Mouse (Mus musculus) retina, embryonic 14.5 days (tissue): ENCODE measurements around the gene Rab26.

Experiments used
- DNase-seq: peaks from one replicate; pipeline ENCODE4 v3.0.0-alpha.2; 2015; ENCODE audit warnings: low spot score

Rab26 gene

DNA sequence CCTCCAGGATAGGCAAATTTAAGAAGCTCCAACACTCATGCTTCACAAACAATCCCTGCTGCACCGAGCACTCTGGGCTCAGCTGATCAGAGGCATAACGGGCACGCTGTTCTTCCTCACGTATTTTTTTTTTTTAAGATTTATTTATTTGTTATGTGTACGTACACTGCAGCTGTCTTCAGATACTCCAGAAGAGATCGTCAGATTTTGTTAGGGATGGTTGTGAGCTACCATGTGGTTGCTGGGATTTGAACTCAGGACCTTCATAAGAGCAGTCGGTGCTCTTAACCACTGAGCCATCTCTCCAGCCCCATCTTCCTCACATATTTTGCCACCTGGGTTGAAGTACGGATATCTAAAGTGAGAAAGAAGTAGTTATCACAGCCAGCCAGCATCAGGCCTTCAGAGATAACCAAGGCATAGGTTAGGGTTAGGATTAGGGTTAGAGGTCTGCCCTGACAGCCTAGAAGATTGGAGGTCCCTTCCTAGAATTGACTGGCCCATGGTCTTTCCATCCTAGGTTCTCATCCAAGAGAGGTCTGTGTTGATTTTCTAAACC, at the start of gene Rab26:
TSS of gene Rab26 (minus strand) at position 51 of the 559 bp plus-strand sequence.
- DNase-seq: no peak

DNA sequence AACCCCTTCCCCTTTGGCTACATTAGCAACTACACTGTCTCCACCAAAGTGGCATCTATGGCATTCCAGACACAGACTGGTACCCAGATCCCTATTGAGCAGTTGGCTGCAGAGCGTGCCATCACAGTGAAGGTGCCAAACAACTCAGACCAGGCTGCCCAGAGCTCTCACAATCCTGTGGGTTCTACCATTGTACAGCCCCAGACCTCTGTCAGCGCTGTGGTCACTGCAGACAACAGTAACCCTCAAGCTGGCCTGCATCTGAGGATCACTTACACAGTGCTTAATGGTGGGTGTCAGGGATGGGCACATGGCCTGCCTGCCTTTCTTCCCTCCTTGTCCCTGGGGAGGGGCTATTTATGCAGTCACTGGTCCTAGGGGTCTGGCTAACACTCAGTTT, 46.3 kb upstream of the Rab26 start:
- DNase-seq: no peak

GRCm38 (mm10) chr17:24579532-24579931, 45.5 kb upstream of the Rab26 start:
- DNase-seq: no peak

GRCm38 (mm10) chr17:24573811-24574210, 39.8 kb upstream of the Rab26 start:
- no peak for DNase-seq

DNA sequence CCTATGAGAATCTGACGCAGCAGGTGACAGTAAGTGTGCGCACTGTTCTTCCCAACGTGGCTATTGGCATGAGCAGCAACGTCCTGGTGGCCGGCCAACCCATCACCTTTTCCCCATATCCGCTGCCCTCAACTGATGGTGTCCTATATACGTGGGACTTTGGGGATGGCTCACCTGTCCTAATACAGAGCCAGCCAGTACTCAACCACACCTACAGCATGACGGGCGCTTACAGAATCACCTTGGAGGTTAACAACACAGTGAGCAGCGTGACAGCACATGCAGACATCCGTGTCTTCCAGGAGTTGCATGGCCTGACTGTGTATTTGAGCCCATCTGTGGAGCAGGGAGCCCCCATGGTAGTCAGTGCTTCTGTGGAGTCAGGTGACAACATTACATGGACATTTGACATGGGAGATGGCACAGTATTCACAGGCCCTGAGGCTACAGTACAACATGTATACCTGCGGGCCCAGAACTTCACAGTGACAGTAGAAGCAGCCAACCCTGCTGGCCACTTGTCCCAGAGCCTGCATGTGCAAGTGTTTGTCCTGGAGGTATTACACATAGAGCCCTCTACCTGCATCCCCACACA, 38.7 kb upstream of the Rab26 start:
- DNase-seq: no peak

- no peak for DNase-seq
These were observed 35.8 kb upstream of the Rab26 start for GRCm38 (mm10) chr17:24569837-24570236.

- DNase-seq: no peak
These were observed 33.2 kb upstream of the Rab26 start for GRCm38 (mm10) chr17:24567034-24567779.

GRCm38 (mm10) chr17:24565792-24566191, 31.8 kb upstream of the Rab26 start:
- DNase-seq: no peak

DNA sequence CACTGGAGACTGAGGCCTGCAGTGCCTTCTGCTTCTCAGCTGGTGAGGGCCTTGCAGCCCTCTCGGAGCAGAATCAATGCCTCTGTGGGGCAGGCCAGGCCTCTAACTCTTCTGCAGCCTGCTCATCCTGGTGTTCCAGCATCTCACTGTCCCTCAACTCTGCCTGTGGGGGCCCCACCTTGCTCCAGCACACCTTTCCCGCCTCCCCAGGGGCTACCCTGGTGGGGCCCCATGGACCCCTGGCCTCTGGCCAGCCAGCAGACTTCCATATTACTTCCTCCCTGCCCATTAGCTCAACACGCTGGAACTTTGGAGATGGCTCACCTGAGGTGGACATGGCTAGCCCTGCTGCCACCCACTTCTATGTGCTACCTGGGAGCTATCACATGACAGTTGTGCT, 31.1 kb upstream of the Rab26 start:
- DNase-seq: no peak

DNA sequence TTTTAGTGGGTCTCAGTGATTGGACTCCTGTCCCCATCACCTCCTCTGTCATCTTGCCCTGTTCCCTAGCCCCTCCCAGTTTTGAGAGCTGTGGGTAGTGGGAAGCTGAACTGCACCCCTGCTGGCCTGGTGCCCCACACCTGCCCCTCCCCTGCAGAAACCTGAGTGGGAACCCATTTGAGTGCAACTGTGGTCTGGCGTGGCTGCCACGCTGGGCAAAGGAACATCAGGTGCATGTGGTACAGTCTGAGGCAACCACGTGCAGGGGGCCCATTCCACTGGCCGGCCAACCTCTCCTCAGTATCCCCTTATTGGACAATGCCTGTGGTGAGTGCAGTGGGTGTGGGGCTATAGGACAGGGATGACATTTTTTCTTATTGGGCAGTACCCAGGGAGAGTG, 30.4 kb upstream of the Rab26 start:
- no peak for DNase-seq

DNA sequence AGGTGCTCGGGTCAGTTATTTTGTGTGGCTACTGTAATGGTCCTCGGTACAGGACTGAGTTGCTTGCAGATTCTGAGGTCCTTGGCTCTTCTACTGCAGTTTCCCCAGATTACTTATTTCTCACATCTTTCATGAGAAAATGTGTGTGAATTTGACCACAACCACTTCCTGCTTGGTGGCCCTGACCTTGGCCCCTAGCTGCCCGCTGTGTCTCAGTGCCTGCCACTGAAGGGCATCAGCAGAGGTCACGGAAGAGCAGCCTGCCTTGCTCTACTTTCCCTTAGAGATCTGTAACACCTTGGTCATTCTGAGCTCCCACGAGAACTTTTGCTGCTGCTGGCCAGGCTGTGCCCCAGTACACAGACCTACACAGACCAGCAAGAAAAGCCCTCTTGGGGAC, 29.6 kb upstream of the Rab26 start:
- no peak for DNase-seq

GRCm38 (mm10) chr17:24561592-24561991, 27.6 kb upstream of the Rab26 start:
- DNase-seq: no peak

- no peak for DNase-seq
These were observed 26.5 kb upstream of the Rab26 start for GRCm38 (mm10) chr17:24560301-24561028.

GRCm38 (mm10) chr17:24559146-24559545, 25.1 kb upstream of the Rab26 start:
- DNase-seq: peak; percentile 11

DNA sequence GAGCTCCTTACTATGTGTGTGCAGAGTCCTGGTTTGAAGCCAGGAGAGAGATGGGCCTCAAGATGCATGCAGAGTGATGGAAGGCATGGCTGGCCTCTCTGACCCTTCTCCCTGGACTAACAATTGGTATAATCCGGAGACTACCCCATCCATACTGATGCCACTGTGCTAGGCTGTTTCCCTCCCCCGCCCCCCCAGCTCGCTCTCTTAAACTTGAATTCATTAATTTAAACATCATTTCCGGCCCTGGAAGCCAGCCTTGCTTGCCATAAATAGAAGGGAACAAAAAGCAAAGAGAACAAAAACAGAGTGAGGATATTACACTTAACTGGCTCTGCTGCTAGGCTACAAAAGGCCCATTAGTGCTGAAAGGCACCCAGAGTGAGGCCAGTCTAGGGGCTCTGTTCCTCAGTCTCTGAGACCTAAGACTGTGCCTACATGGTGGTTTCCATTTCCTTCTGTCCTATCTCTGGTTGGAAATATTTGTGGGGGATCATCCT, 24.6 kb upstream of the Rab26 start:
- DNase-seq: peak; percentile 38

DNA sequence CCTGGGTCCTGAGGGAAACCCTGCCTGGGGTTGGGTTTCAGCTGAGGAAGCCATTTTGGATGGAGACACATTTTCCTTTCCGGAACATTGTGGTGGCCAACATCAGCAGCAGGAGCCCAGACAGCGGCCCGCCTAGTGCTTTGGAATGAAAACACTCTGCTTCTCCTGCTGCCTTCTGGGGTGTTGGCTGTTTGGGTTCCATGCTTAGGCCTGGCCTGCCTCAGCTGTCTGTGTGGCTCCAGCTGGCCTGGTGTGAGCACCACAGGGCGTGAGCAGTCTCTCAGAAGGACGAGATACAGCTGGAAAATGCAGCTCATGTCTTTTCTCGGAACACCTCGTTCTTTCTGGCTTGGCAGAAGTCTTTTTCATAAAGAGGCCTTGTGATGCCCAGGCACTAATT, 23.1 kb upstream of the Rab26 start:
- DNase-seq: no peak

DNA sequence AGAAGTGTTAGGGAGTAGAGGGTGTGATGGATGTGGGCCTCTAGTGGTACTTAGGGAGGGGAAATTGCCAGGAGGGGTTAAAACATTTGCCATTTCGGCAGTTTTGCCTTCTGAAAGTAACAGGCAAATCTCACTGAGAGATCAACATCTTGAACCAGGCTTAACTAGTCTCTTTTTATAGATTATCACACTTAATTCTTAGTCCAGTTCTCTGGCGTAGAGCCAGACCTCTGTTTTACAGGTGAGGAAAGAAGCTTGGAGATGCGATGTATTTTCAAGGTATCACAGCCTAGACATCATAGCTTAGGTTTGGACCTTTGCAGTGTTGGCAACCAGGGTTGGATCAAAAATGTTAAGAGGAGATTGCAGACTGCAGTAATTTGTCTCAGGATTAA, 17.0 kb upstream of the Rab26 start:
- DNase-seq: no peak

DNA sequence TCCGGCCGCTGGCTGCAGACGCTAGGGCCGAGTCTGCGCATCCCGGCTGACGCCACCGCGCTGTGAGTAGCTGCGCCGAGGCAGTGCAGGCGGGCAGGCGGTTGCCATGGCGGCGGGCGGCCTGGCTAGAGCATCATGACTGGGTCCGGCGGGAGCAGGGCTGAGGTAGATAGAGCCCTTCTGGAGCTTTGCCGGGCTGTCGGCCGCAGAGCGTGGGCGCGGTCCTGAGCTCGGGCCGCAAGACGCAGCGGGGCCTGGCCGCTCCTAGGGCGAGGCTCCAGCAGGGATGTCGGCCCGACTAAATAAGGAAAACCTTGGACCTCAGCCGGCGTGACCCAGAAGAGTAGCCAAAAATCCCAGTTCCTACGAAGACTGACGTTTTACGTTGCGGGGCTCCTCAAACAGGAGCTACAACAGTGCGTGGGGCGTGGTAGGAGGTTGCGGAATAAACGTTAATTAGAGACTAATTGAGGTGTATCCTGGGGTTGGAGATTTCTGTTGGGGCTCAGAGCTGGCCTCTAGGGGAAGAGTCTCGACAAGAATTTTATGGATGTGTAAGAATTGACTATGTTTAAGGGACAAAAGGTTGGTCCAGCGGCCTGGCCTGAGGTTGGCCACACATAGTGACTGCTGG, 16.5 kb upstream of the Rab26 start:
- DNase-seq: peak; percentile 88

GRCm38 (mm10) chr17:24549618-24550415, 15.8 kb upstream of the Rab26 start, which contains the start of gene Pkd1:
TSS of gene Pkd1 (plus strand) at chr17:24549834.
- peak; percentile 100 for DNase-seq

DNA sequence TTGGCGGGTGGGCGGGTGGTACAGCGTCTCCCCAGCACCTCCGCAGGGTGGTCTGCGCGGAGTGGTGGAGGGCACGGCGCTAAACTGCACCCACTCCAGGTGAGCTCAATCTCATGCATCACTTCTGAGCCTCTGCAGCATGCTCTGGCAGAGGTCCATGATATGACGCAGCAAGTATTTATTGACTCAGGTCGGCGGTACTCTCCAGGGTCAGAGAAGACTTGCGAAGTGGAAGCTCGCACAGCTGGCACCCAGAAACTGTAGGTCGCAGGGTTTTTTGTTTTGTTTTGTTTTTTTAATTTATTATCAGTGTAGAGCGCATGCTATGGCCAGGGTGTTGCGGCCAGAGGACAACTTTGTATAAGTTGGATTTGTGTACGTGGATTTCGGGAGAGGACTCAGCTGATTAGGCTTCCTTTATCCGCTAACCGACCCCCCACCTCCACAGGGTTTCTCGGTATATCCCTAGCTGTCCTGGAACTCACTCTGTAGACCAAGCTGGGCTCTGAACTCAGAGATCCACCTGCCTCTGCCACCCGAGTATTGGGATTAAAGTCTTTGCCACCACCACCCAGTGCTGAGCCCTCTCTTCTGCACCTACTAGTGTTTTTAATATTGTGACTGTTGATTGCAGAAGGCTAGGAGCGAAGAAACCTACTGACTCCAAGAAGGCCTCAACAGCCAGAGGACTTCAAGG, 15.1 kb upstream of the Rab26 start:
- DNase-seq: peak; percentile 36

GRCm38 (mm10) chr17:24548435-24548834, 14.4 kb upstream of the Rab26 start:
- DNase-seq: no peak
